Mouse (Mus musculus): ENCODE results near the gene Tldc2. TPM values are rescaled to one million over a fixed set of nuclear protein-coding genes. Genes with fewer than 3 reads are reported as not detected.

Tldc2 gene
- polyA plus RNA-seq, 1 experiment from 2014 or later = 0.27 TPM

GRCm38 (mm10) chr2:157053124-157053523 lies 33.7 kb upstream of the Tldc2 start:
- H3K27ac ChIP-seq = no peak overlapping the region
- H3K27me3 ChIP-seq = no peaks in the 10 kb centered on the region
- H3K4me1 ChIP-seq = peaks cover 34% of the 10 kb centered on the region
- no peak for ATAC-seq (replicated peaks; ENCODE audit: low FRiP score)
- no peaks in the 10 kb centered on the region for H3K9me3 ChIP-seq (replicated peaks)
- H3K36me3 ChIP-seq = peaks cover 82% of the 10 kb centered on the region
- 93% methylated on average over 5 of the region's 5 CpGs for WGBS
- H3K9ac ChIP-seq = no peak overlapping the region
- no peak overlapping the region for H3K4me2 ChIP-seq
- H3K4me3 ChIP-seq (replicated peaks) = no peak overlapping the region

DNA sequence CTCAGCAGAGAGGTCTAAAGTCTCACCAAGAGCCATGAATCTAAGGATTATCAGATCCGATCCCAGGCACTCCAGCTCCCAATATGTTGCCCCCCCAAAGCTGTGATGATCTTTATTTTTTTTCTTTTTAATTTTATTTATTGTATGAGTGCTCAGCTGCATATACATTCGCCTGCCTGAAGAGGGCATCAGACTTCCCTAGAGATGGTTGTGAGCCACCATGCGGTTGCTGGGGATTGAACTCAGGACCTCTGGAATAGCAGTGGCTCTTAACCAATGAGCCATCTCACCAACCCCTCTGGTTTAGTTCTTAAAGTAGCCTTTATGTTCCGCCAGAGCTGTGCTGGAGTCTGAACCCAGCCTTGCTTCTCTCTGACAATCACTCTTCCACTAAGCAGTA lies 33.1 kb upstream of the Tldc2 start:
- peaks cover 77% of the 10 kb centered on the region for H3K36me3 ChIP-seq
- H3K27ac ChIP-seq = no peak overlapping the region

DNA sequence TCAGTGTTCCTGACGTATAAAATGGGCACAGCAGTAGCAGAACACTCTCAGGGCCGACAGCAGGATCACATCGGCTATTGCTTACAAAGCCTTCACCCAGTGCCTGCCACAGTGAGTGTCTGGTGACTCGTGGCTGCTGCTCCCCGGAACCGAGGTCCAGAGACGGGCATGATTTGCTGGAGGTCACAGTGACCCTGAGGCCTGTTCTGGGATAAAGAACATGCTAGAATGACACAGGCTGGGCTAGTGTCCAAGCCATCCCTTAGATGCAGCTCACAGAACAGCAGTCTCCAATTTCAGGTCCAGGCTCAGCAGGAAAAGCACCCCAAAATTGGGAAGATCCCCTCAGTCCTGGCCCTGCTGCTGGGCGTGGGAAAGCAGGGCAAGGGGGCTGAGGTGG lies 32.6 kb upstream of the Tldc2 start:
- WGBS = 72% methylated on average over 8 of the region's 8 CpGs
- H3K27ac ChIP-seq = peak overlapping the region; percentile 60; the same call in 1 of the 2 replicates
- H3K4me2 ChIP-seq = no peak overlapping the region
- no peak for ATAC-seq (replicated peaks; ENCODE audit: low FRiP score)
- H3K36me3 ChIP-seq = peaks cover 75% of the 10 kb centered on the region
- H3K9me3 ChIP-seq (replicated peaks) = no peaks in the 10 kb centered on the region
- no peak overlapping the region for H3K4me3 ChIP-seq (replicated peaks)
- peaks cover 46% of the 10 kb centered on the region for H3K4me1 ChIP-seq
- no peak overlapping the region for H3K9ac ChIP-seq
- no peaks in the 10 kb centered on the region for H3K27me3 ChIP-seq

More for the DNA sequence above, 33.1 kb upstream of the Tldc2 start:
- 78% methylated on average over 4 of the region's 4 CpGs for WGBS
- Histone ChIP-seq H3K9ac (no peak overlapping the region), H3K4me1 (peaks cover 41% of the 10 kb centered on the region), H3K9me3 (replicated peaks) (no peaks in the 10 kb centered on the region), H3K27me3 (no peaks in the 10 kb centered on the region), H3K4me2 (no peak overlapping the region), H3K4me3 (replicated peaks) (no peak overlapping the region)
- ATAC-seq (replicated peaks; ENCODE audit: low FRiP score) = no peak

DNA sequence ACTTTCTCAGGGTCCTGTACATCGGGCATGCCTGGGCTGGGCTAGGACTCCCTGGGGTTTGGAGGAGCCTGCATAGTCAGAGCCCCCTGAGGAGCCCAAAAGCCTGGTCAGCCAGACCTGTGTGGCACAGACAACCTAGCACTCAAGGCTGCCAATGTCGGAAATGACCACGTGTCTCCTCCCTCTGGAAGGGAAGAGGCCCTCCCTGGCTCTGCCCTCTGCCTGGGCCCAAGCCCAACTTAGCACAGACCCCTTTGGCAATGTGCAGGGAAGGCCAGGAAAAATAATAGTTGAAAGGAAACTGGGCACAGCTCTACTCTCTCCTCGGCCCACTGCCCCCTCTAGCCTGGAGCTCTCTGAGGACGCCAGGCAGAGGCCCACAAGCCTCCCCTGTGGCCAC lies 32.0 kb upstream of the Tldc2 start:
- 66% methylated on average over 5 of the region's 5 CpGs for WGBS
- Histone ChIP-seq H3K36me3 (peaks cover 75% of the 10 kb centered on the region), H3K4me1 (peaks cover 50% of the 10 kb centered on the region), H3K27me3 (no peaks in the 10 kb centered on the region), H3K9me3 (replicated peaks) (no peaks in the 10 kb centered on the region), H3K27ac (peak overlapping the region; percentile 60), H3K4me3 (replicated peaks) (no peak overlapping the region), H3K9ac (no peak overlapping the region), H3K4me2 (no peak overlapping the region)
- ATAC-seq (replicated peaks; ENCODE audit: low FRiP score) = no peak

GRCm38 (mm10) chr2:157055721-157056120 lies 31.1 kb upstream of the Tldc2 start:
- no peak overlapping the region for H3K4me3 ChIP-seq (replicated peaks)
- peaks cover 74% of the 10 kb centered on the region for H3K36me3 ChIP-seq
- H3K9me3 ChIP-seq (replicated peaks) = no peaks in the 10 kb centered on the region
- 0 out of 2 replicates have a peak overlapping the region, but pooled peaks have one; percentile 60 for H3K27ac ChIP-seq
- H3K4me1 ChIP-seq = peaks cover 54% of the 10 kb centered on the region
- WGBS = 92% methylated on average over 6 of the region's 6 CpGs
- no peak overlapping the region for H3K9ac ChIP-seq
- H3K27me3 ChIP-seq = no peaks in the 10 kb centered on the region
- no peak for ATAC-seq (replicated peaks; ENCODE audit: low FRiP score)
- H3K4me2 ChIP-seq = no peak overlapping the region

GRCm38 (mm10) chr2:157057186-157057585 lies 29.7 kb upstream of the Tldc2 start:
- peaks cover 51% of the 10 kb centered on the region for H3K4me1 ChIP-seq
- H3K9ac ChIP-seq = no peak overlapping the region
- 87% methylated on average over 3 of the region's 3 CpGs for WGBS
- H3K9me3 ChIP-seq (replicated peaks) = no peaks in the 10 kb centered on the region
- H3K4me3 ChIP-seq (replicated peaks) = no peak overlapping the region
- peaks cover 61% of the 10 kb centered on the region for H3K36me3 ChIP-seq
- H3K27me3 ChIP-seq = no peaks in the 10 kb centered on the region
- no peak for ATAC-seq (replicated peaks; ENCODE audit: low FRiP score)
- H3K27ac ChIP-seq = no peak overlapping the region
- H3K4me2 ChIP-seq = no peak overlapping the region

DNA sequence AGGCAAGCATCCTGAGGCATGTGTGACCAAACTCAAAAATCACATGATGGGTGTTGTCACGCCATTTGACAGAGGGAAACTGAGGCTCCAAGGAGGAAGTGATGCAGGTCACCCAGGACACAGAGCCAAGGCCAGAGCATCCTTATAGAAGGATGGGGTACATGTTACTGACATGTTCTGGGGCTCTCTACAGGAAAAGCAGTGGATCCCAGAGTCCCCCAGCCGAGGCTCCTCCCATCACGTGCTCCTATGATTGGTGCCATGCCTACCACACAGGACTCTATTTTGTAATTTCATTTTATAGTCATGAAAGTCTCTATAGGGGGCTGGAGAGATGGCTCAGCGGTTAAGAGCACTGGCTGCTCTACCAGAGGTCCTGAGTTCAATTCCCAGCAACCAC lies 29.1 kb upstream of the Tldc2 start:
- ATAC-seq (replicated peaks; ENCODE audit: low FRiP score) = no peak
- H3K9ac ChIP-seq = no peak overlapping the region
- no peak overlapping the region for H3K4me3 ChIP-seq (replicated peaks)
- H3K27ac ChIP-seq = peak overlapping the region; percentile 91
- no peaks in the 10 kb centered on the region for H3K27me3 ChIP-seq
- 88% methylated on average over 4 of the region's 4 CpGs for WGBS
- no peak overlapping the region for H3K4me2 ChIP-seq
- peaks cover 55% of the 10 kb centered on the region for H3K36me3 ChIP-seq
- H3K9me3 ChIP-seq (replicated peaks) = no peaks in the 10 kb centered on the region
- peaks cover 47% of the 10 kb centered on the region for H3K4me1 ChIP-seq

- 15% methylated on average over 18 of the region's 18 CpGs for WGBS
- Histone ChIP-seq H3K4me1 (peaks cover 49% of the 10 kb centered on the region), H3K27ac (peak overlapping the region; percentile 91), H3K27me3 (no peaks in the 10 kb centered on the region), H3K9ac (peak overlapping the region; percentile 31), H3K4me2 (peak overlapping the region; percentile 51), H3K4me3 (replicated peaks) (peak overlapping the region; percentile 9), H3K36me3 (peaks cover 48% of the 10 kb centered on the region), H3K9me3 (replicated peaks) (no peaks in the 10 kb centered on the region)
- ATAC-seq (replicated peaks; ENCODE audit: low FRiP score) = peak; percentile 88
Observed at GRCm38 (mm10) chr2:157058342-157058998, 28.4 kb upstream of the Tldc2 start.

GRCm38 (mm10) chr2:157059166-157059565 lies 27.7 kb upstream of the Tldc2 start:
- Histone ChIP-seq H3K4me3 (replicated peaks) (no peak overlapping the region), H3K4me1 (peaks cover 56% of the 10 kb centered on the region), H3K36me3 (peaks cover 43% of the 10 kb centered on the region), H3K27me3 (no peaks in the 10 kb centered on the region), H3K4me2 (peak overlapping the region; percentile 51), H3K9ac (peak overlapping the region; percentile 21), H3K9me3 (replicated peaks) (no peaks in the 10 kb centered on the region), H3K27ac (peak overlapping the region; percentile 91)
- WGBS = 55% methylated on average over 8 of the region's 8 CpGs
- ATAC-seq (replicated peaks; ENCODE audit: low FRiP score) = peak; percentile 17; the same call in 1 of the 2 replicates

- Histone ChIP-seq H3K27ac (peak overlapping the region; percentile 91; the same call in 1 of the 2 replicates), H3K4me2 (no peak overlapping the region), H3K27me3 (no peaks in the 10 kb centered on the region), H3K9ac (no peak overlapping the region), H3K4me1 (peaks cover 55% of the 10 kb centered on the region), H3K36me3 (peaks cover 41% of the 10 kb centered on the region), H3K9me3 (replicated peaks) (no peaks in the 10 kb centered on the region), H3K4me3 (replicated peaks) (no peak overlapping the region)
- ATAC-seq (replicated peaks; ENCODE audit: low FRiP score) = no peak
- WGBS = 86% methylated on average over 14 of the region's 14 CpGs
Observed at GRCm38 (mm10) chr2:157060037-157060436, 26.8 kb upstream of the Tldc2 start.

- H3K27me3 ChIP-seq = no peaks in the 10 kb centered on the region
- peaks cover 38% of the 10 kb centered on the region for H3K36me3 ChIP-seq
- no peak for ATAC-seq (replicated peaks; ENCODE audit: low FRiP score)
- WGBS = 80% methylated on average over 11 of the region's 11 CpGs
- H3K27ac ChIP-seq = no peak overlapping the region
- H3K9me3 ChIP-seq (replicated peaks) = no peaks in the 10 kb centered on the region
- H3K4me1 ChIP-seq = peaks cover 59% of the 10 kb centered on the region
- no peak overlapping the region for H3K9ac ChIP-seq
- H3K4me3 ChIP-seq (replicated peaks) = no peak overlapping the region
- no peak overlapping the region for H3K4me2 ChIP-seq
Observed at GRCm38 (mm10) chr2:157060557-157061305, 26.1 kb upstream of the Tldc2 start.

GRCm38 (mm10) chr2:157063241-157063700 lies 23.6 kb upstream of the Tldc2 start:
- no peaks in the 10 kb centered on the region for H3K9me3 ChIP-seq (replicated peaks)
- H3K27ac ChIP-seq = no peak overlapping the region
- peaks cover 20% of the 10 kb centered on the region for H3K36me3 ChIP-seq
- H3K27me3 ChIP-seq = no peaks in the 10 kb centered on the region
- H3K4me3 ChIP-seq (replicated peaks) = no peak overlapping the region
- no peak overlapping the region for H3K9ac ChIP-seq
- H3K4me2 ChIP-seq = no peak overlapping the region
- no peak for ATAC-seq (replicated peaks; ENCODE audit: low FRiP score)
- 61% methylated on average over 4 of the region's 4 CpGs for WGBS
- H3K4me1 ChIP-seq = peaks cover 64% of the 10 kb centered on the region

All from kidney, embryonic 15.5 days (tissue).